Mouse (Mus musculus) limb, embryonic 15.5 days (tissue): ENCODE measurements at regions not wholly inside any gene's neighbourhood (a gene's known extent, or its start where the extent isn't known, plus 50 kb on each side); places are given as distances from the start of the nearest gene placed in this dataset.
A peak's percentile ranks its signal among the peaks of the same experiment; 100 is the strongest.

ENCODE experiments used
- ATAC-seq: fragments of 200-750 bp; cut with Nextera tagmentation; 2 replicates; pipeline ENCODE4 v1.8.0; 2017; ENCODE audit warnings: low read depth, moderate TSS enrichment; ENCODE audit not compliant: insufficient number of reproducible peaks, low FRiP score, low TSS enrichment
- H3K27ac ChIP-seq: fragments of 300-500 bp; sonication (generic); 2 replicates; pipeline ENCODE4 v1.5.1; 2015; ENCODE audit warnings: moderate library complexity, mild to moderate bottlenecking, inconsistent platforms
- H3K27me3 ChIP-seq: fragments of 300-500 bp; sonication (generic); 2 replicates; pipeline ENCODE4 v1.6.1; 2015; ENCODE audit warnings: inconsistent platforms
- H3K36me3 ChIP-seq: fragments of 300-500 bp; sonication (generic); 2 replicates; pipeline ENCODE4 v1.6.1; 2015; ENCODE audit warnings: inconsistent platforms
- H3K4me1 ChIP-seq: fragments of 300-500 bp; sonication (generic); 2 replicates; pipeline ENCODE4 v1.6.1; 2015; ENCODE audit warnings: inconsistent platforms
- H3K4me2 ChIP-seq: fragments of 300-500 bp; sonication (generic); 2 replicates; pipeline ENCODE4 v1.6.1; 2015; ENCODE audit warnings: mild to moderate bottlenecking, inconsistent platforms
- H3K4me3 ChIP-seq: fragments of 300-500 bp; sonication (generic); 2 replicates; pipeline ENCODE4 v1.5.1; 2015; ENCODE audit warnings: mild to moderate bottlenecking, inconsistent platforms
- H3K9ac ChIP-seq: fragments of 300-500 bp; sonication (generic); 2 replicates; pipeline ENCODE4 v1.6.1; 2015; ENCODE audit warnings: inconsistent platforms
- H3K9me3 ChIP-seq: fragments of 300-500 bp; sonication (generic); 2 replicates; pipeline ENCODE4 v1.6.1; 2016; ENCODE audit warnings: inconsistent platforms
- WGBS: fragments of 180-500 bp; shearing (Covaris S2); methylation state at CpG from one replicate; pipeline ENCODE4 v1.1.7; 2015; 5-methylcytosine and 5-hydroxymethylcytosine counted together

GRCm38 (mm10) chr13:37606250-37606649, 171.9 kb upstream of the Rreb1 start:
- Histone ChIP-seq H3K4me2 (no peak overlapping the region), H3K27me3 (no peaks in the 10 kb centered on the region), H3K4me1 (no peaks in the 10 kb centered on the region), H3K9me3 (no peaks in the 10 kb centered on the region), H3K36me3 (no peaks in the 10 kb centered on the region), H3K4me3 (no peak overlapping the region), H3K9ac (no peak overlapping the region), H3K27ac (no peak overlapping the region)
- WGBS, result 86% methylated on average over 5 of the region's 5 CpGs
- ATAC-seq, result no peak

DNA sequence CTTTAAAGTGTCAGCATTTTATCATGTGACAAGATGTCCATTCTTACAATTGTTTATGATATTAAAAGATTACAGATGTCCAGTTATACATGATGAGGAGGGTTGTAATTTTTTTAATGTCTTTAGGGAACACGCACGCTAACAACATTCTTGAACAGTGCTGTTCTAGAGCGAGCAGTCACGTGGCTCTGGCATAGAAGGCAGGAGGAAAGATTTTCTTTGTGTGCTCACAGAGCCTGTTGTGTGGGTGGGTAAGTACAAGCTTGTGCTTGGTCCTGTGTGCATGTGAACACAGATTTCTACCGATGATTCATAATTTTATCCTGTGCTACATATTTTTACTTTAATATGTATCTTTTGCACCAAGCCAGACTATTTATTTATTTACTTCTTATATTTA, 169.1 kb upstream of the Rreb1 start:
- 70% methylated on average over 5 of the region's 5 CpGs for WGBS
- no peak for ATAC-seq

GRCm38 (mm10) chr13:37611387-37611786, 166.8 kb upstream of the Rreb1 start:
- ATAC-seq, result no peak
- 83% methylated on average over 3 of the region's 3 CpGs for WGBS
- H3K27me3 ChIP-seq, result no peaks in the 10 kb centered on the region
- no peaks in the 10 kb centered on the region for H3K36me3 ChIP-seq
- H3K4me2 ChIP-seq, result no peak overlapping the region
- H3K9me3 ChIP-seq, result no peaks in the 10 kb centered on the region
- H3K9ac ChIP-seq, result no peak overlapping the region
- H3K4me1 ChIP-seq, result no peaks in the 10 kb centered on the region
- no peak overlapping the region for H3K27ac ChIP-seq
- H3K4me3 ChIP-seq, result no peak overlapping the region

More for the DNA sequence above, 169.1 kb upstream of the Rreb1 start:
- no peaks in the 10 kb centered on the region for H3K27me3 ChIP-seq
- no peak overlapping the region for H3K4me3 ChIP-seq
- H3K27ac ChIP-seq, result no peak overlapping the region
- H3K9ac ChIP-seq, result no peak overlapping the region
- H3K4me2 ChIP-seq, result no peak overlapping the region
- no peaks in the 10 kb centered on the region for H3K36me3 ChIP-seq
- H3K9me3 ChIP-seq, result no peaks in the 10 kb centered on the region
- no peaks in the 10 kb centered on the region for H3K4me1 ChIP-seq

DNA sequence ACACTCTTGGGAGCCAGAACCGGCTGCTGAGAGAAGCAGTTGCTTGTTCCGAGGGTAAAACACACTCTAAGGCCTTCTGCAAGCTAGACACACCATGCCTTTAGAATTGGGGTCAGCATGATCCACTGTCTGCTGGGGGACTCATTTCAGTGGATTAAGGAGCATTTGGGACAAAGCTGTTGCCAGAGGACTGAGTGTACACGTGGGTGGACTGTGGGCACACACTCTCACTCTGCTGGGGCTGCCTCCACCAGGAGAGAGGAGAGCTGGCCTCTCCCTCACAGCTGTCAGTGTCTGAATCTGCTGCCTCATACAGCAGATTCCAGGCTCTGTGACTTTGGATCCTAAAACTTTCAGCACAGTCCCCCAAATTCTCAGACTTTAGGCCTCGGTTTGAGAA, 161.2 kb upstream of the Rreb1 start:
- no peak overlapping the region for H3K27ac ChIP-seq
- WGBS, result 75% methylated on average over 4 of the region's 4 CpGs
- no peaks in the 10 kb centered on the region for H3K27me3 ChIP-seq
- H3K4me3 ChIP-seq, result no peak overlapping the region
- H3K9me3 ChIP-seq, result no peaks in the 10 kb centered on the region
- no peak overlapping the region for H3K9ac ChIP-seq
- H3K4me2 ChIP-seq, result no peak overlapping the region
- ATAC-seq, result no peak
- H3K4me1 ChIP-seq, result no peaks in the 10 kb centered on the region
- no peaks in the 10 kb centered on the region for H3K36me3 ChIP-seq

DNA sequence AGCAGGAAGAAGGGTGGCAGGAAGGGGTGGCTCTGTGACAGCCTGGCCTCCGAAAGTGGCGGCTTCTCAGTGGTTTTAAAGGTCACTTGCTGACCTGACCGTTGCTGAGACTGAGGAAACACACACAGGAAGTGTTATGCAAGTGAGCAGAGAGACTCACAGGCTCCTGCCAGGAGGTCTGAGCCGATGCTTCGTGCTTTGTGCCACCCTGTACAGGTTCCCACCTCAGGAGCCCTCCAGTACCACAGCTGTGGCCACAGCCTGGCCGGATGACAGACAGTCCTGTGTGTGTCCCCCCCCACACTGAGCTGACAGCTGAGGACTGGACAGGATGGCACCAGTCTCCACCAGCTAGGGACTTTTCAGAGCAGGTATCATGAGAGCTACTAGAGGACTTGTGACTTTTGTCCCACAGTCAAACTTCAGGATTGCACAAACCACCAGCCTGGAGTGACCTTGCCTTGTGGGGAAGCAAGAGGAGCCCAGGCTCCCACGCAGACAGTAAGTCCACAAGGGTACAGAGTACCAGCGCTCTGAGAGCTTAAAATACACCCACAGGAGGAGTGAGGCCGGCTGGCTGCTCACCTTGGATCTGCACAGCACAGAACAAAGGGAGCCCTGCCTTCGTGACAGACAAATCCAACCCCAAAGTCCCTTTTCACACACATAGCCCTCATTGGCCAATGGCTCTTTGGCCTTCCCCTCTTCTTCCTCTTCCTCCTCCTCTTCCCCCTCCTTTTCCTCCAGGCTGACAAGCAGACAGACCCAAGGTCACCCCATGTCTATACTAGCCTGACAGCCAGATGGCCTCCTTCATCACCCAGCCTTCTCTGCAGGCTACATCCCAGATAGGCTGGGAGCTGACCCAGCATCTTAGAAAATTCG, 158.1 kb upstream of the Rreb1 start:
- WGBS, result 60% methylated on average over 11 of the region's 11 CpGs
- Histone ChIP-seq H3K9ac (no peak overlapping the region), H3K36me3 (no peaks in the 10 kb centered on the region), H3K4me1 (no peaks in the 10 kb centered on the region), H3K4me3 (no peak overlapping the region), H3K27me3 (no peaks in the 10 kb centered on the region), H3K4me2 (no peak overlapping the region), H3K27ac (peak overlapping the region; percentile 35; the same call in 1 of the 2 replicates), H3K9me3 (no peaks in the 10 kb centered on the region)
- ATAC-seq, result no peak

DNA sequence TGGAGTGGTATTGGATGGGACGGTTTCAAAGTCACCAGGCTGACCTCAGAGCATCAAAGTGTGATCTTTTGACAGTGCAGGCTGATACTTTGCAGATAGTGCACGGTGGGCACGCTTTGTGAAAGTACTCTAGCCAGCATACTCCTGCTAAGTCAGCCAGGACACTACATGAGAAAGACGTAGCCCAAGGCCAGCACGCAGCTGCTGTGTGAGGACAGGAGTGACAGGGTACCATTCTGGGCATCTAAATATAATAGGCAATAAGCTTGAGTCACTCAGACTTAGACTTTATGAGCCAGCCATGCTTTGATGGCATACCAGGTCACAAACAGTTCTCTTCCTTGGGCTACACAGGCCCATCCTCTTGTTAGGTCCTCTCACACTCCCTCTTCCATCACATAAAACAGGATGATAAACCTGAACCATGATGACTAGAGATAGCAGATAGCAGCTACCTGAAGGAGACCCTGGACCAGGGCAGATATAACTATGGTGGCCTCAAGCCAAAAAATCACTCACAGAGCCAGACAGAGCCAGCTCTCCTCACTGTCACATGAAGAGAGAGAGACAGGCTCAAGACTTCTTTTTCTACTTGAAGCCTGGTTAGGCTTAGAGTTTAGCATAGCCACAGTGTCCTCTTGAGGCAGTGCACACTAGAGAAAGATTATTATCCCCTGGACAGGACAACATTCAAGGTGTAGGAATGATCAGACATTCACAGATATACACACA, 156.7 kb upstream of the Rreb1 start:
- ATAC-seq, result no peak
- no peak overlapping the region for H3K4me2 ChIP-seq

DNA sequence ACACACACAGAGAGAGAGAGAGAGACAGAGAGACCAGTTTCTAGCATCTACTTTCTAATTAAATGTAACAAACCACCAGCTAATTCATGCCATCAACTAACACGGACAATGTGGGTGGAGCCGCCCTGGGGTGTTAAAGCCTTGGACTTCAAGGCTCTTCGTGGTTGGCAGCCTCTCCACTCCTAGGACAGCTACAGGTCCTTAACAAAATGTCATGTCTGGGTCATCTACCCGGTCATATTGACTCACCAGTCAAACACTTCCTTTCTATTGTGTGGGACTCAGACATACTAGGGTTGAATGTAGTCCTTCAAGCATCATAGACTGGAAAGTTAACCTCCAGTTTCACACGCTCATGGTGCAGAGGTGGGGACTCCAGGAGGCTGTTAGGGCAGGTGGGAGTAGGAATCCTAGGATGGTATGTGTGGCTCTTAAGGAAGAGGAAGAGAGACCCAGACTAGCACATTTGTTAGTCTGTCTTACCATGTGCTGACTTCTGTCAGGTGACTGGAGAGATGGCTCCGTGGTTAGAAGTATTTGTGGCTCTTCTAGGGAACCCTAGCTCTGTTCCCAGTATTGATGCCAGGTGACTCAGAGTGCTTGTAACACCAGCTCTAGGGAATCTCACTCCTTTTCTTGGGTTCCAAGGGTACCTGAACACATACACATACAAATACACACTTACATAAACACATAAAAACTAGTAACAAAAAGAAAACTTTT, 155.7 kb upstream of the Rreb1 start:
- no peak overlapping the region for H3K4me3 ChIP-seq
- H3K27me3 ChIP-seq, result no peaks in the 10 kb centered on the region
- no peak overlapping the region for H3K27ac ChIP-seq
- no peaks in the 10 kb centered on the region for H3K4me1 ChIP-seq
- 65% methylated on average over 6 of the region's 6 CpGs for WGBS
- no peak for ATAC-seq
- no peaks in the 10 kb centered on the region for H3K9me3 ChIP-seq
- no peak overlapping the region for H3K9ac ChIP-seq
- no peak overlapping the region for H3K4me2 ChIP-seq
- no peaks in the 10 kb centered on the region for H3K36me3 ChIP-seq

More for the DNA sequence above, 156.7 kb upstream of the Rreb1 start:
- H3K4me3 ChIP-seq, result no peak overlapping the region
- 91% methylated on average over 5 of the region's 5 CpGs for WGBS
- H3K4me1 ChIP-seq, result no peaks in the 10 kb centered on the region
- H3K27me3 ChIP-seq, result no peaks in the 10 kb centered on the region
- no peak overlapping the region for H3K9ac ChIP-seq
- H3K9me3 ChIP-seq, result no peaks in the 10 kb centered on the region
- no peaks in the 10 kb centered on the region for H3K36me3 ChIP-seq
- no peak overlapping the region for H3K27ac ChIP-seq

DNA sequence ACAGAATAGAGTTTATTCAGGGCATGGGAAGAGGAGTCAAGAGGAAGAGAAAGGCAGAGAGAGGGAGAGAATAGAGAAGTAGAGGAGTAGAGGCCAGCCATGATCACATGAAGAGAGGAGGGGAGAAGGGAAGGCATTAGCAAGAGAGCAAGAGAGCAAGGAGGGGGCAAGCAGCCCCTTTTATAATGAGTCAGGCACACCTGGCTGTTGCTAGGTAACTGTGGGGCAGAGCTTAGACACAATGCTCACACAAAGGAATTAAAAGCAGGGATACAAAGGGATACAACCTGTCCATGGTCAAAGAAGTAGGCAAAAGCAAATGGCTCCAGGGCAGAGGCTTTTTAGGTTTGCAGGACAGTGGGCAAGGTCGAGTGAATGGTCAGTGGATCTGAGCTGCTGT, 153.5 kb upstream of the Rreb1 start:
- WGBS, result 50% methylated on average over 1 of the region's 1 CpGs
- Histone ChIP-seq H3K9me3 (no peaks in the 10 kb centered on the region), H3K27me3 (no peaks in the 10 kb centered on the region), H3K4me3 (no peak overlapping the region), H3K36me3 (no peaks in the 10 kb centered on the region), H3K4me2 (no peak overlapping the region), H3K4me1 (peaks cover 19% of the 10 kb centered on the region; the same call in 1 of the 2 replicates), H3K9ac (no peak overlapping the region), H3K27ac (no peak overlapping the region)
- no peak for ATAC-seq

- H3K27me3 ChIP-seq, result no peaks in the 10 kb centered on the region
- H3K9me3 ChIP-seq, result no peaks in the 10 kb centered on the region
These were observed 152.5 kb upstream of the Rreb1 start for GRCm38 (mm10) chr13:37625532-37626235.

GRCm38 (mm10) chr13:37628391-37629270, 149.6 kb upstream of the Rreb1 start:
- 30% methylated on average over 16 of the region's 16 CpGs for WGBS
- Histone ChIP-seq H3K27me3 (no peaks in the 10 kb centered on the region), H3K4me3 (no peak overlapping the region), H3K4me1 (peaks cover 19% of the 10 kb centered on the region; the same call in 1 of the 2 replicates), H3K9me3 (no peaks in the 10 kb centered on the region), H3K4me2 (no peak overlapping the region), H3K9ac (no peak overlapping the region), H3K36me3 (no peaks in the 10 kb centered on the region), H3K27ac (peak overlapping the region; percentile 40; the same call in 1 of the 2 replicates)
- no peak for ATAC-seq

More at GRCm38 (mm10) chr13:37625532-37626235, 152.5 kb upstream of the Rreb1 start:
- WGBS, result 78% methylated on average over 13 of the region's 13 CpGs
- Histone ChIP-seq H3K4me2 (no peak overlapping the region), H3K36me3 (no peaks in the 10 kb centered on the region), H3K27ac (no peak overlapping the region), H3K9ac (no peak overlapping the region), H3K4me1 (peaks cover 19% of the 10 kb centered on the region; the same call in 1 of the 2 replicates), H3K4me3 (no peak overlapping the region)
- ATAC-seq, result no peak
